8 mouse cellular contexts compared by ENCODE assay signal in genomic region chr11:68555918-68556584, GRCm38 (mm10). TPM values are rescaled to one million over a fixed set of nuclear protein-coding genes. Genes with fewer than 3 reads are reported as not detected.
DNase-seq lines count a peak whose midpoint lies in the region; ATAC-seq and TF ChIP-seq lines count a peak whose summit lies in the region.

Gene Mfsd6l, plus strand, starts transcription at chr11:68556186.

- H3K9me3 ChIP-seq in ES-Bruce4 (replicated peaks; ENCODE audit: control insufficient read depth, insufficient read depth, low read length, poor library complexity, severe bottlenecking), result no peaks in the 10 kb centered on the region
- no peaks in the 10 kb centered on the region for H3K9me3 ChIP-seq in intestine, embryonic 15.5 days
- no peaks in the 10 kb centered on the region for H3K9me3 ChIP-seq in liver, postnatal 0 days (ENCODE audit: low read length)
- no peaks in the 10 kb centered on the region for H3K9me3 ChIP-seq in stomach, embryonic 14.5 days (ENCODE audit: control insufficient read depth, low read depth, low read length)

- TF ChIP-seq POLR2A in ES-Bruce4 (IDR thresholded peaks at IDR 0.05; ENCODE audit: insufficient read depth, low read length), result no peak

- peak within 1 kb of the TSS; percentile 7; the same call in 1 of the 2 replicates for H3K9ac ChIP-seq in ES-Bruce4 (ENCODE audit: low read depth, poor library complexity, severe bottlenecking)
- H3K9ac ChIP-seq in intestine, embryonic 15.5 days, result peak within 1 kb of the TSS; percentile 35; the same call in 1 of the 2 replicates
- H3K9ac ChIP-seq in liver, postnatal 0 days (replicated peaks), result no peak within 1 kb of the TSS
- H3K9ac ChIP-seq in stomach, embryonic 14.5 days (replicated peaks; ENCODE audit: low read depth, low read length), result 0 out of 2 replicates have a peak within 1 kb of the TSS, but pooled peaks have one; percentile 14

- no peak within 1 kb of the TSS for H3K27ac ChIP-seq in ES-Bruce4 (ENCODE audit: insufficient read depth, low read length)
- H3K27ac ChIP-seq in intestine, embryonic 15.5 days, result no peak within 1 kb of the TSS
- no peak within 1 kb of the TSS for H3K27ac ChIP-seq in liver, postnatal 0 days (ENCODE audit: low read depth)
- H3K27ac ChIP-seq in stomach, embryonic 14.5 days (ENCODE audit: low read length), result no peak within 1 kb of the TSS

- DNase-seq in cerebellum, postnatal 10 days, result peak; percentile 54 to 77
- DNase-seq in liver, postnatal 0 days, result peak; percentile 48
- no peak for DNase-seq in gastrocnemius, postnatal 25 days
- DNase-seq in thymus, adult 18-20 months, result no peak
- DNase-seq in T-cell, adult 2 months (ENCODE audit: low spot score), result no peak

- no peaks in the 10 kb centered on the region for H3K36me3 ChIP-seq in ES-Bruce4 (ENCODE audit: control insufficient read depth, insufficient read depth, low read length, poor library complexity, severe bottlenecking)
- H3K36me3 ChIP-seq in intestine, embryonic 15.5 days, result no peaks in the 10 kb centered on the region
- 0 out of 2 replicates have a peak, but pooled peaks cover 3% of the 10 kb centered on the region for H3K36me3 ChIP-seq in liver, postnatal 0 days (replicated peaks; ENCODE audit: insufficient read depth, low read length)
- no peaks in the 10 kb centered on the region for H3K36me3 ChIP-seq in stomach, embryonic 14.5 days (ENCODE audit: control insufficient read depth, insufficient read depth, low read length)

- 10% methylated on average over 37 of the region's 37 CpGs for WGBS in intestine, embryonic 15.5 days
- WGBS in liver, postnatal 0 days (ENCODE audit: insufficient replicate concordance), result 25% methylated on average over 37 of the region's 37 CpGs
- WGBS in stomach, embryonic 14.5 days, result 9% methylated on average over 37 of the region's 37 CpGs

- no peaks in the 10 kb centered on the region for H3K4me1 ChIP-seq in ES-Bruce4 (ENCODE audit: control insufficient read depth, insufficient read depth, low read length)
- no peaks in the 10 kb centered on the region for H3K4me1 ChIP-seq in intestine, embryonic 15.5 days (replicated peaks)
- no peaks in the 10 kb centered on the region for H3K4me1 ChIP-seq in liver, postnatal 0 days (ENCODE audit: insufficient read depth)
- H3K4me1 ChIP-seq in stomach, embryonic 14.5 days (ENCODE audit: control insufficient read depth, insufficient read depth, low read length), result no peaks in the 10 kb centered on the region

- H3K27me3 ChIP-seq in ES-Bruce4 (ENCODE audit: control insufficient read depth, insufficient read depth, low read length, poor library complexity, severe bottlenecking), result no peaks in the 10 kb centered on the region
- H3K27me3 ChIP-seq in intestine, embryonic 15.5 days (replicated peaks), result 0 out of 2 replicates have a peak, but pooled peaks cover 3% of the 10 kb centered on the region
- no peaks in the 10 kb centered on the region for H3K27me3 ChIP-seq in liver, postnatal 0 days (ENCODE audit: insufficient read depth, low read length)
- no peaks in the 10 kb centered on the region for H3K27me3 ChIP-seq in stomach, embryonic 14.5 days (ENCODE audit: control insufficient read depth, insufficient read depth, low read length)

- peak within 1 kb of the TSS; percentile 70 for H3K4me3 ChIP-seq in ES-Bruce4 (ENCODE audit: low read depth, low read length)
- peak within 1 kb of the TSS; percentile 41 for H3K4me3 ChIP-seq in intestine, embryonic 15.5 days (replicated peaks)
- H3K4me3 ChIP-seq in liver, postnatal 0 days (ENCODE audit: low read depth, low read length), result no peak within 1 kb of the TSS
- peak within 1 kb of the TSS; percentile 33 for H3K4me3 ChIP-seq in stomach, embryonic 14.5 days (ENCODE audit: low read depth, low read length)

- no peak for TF ChIP-seq EP300 in ES-Bruce4 (IDR thresholded peaks at IDR 0.05; ENCODE audit: insufficient read depth, low read depth, low read length)
- TF ChIP-seq EP300 in liver, postnatal 0 days (IDR thresholded peaks at IDR 0.05; ENCODE audit: low read depth), result no peak

- ATAC-seq in intestine, embryonic 15.5 days, result peak; percentile 89
- no peak for ATAC-seq in liver, postnatal 0 days
- ATAC-seq in stomach, embryonic 14.5 days (ENCODE audit: insufficient number of reproducible peaks, insufficient read depth, low FRiP score, low read depth), result peak; percentile 77; the same call in 1 of the 2 replicates

- peak; percentile 95 for TF ChIP-seq CTCF in ES-Bruce4 (IDR thresholded peaks at IDR 0.05; ENCODE audit: low read depth, low read length)
- TF ChIP-seq CTCF in liver, postnatal 0 days (IDR thresholded peaks at IDR 0.05; ENCODE audit: low read depth), result peak; percentile 50

- H3K4me2 ChIP-seq in intestine, embryonic 15.5 days (replicated peaks), result peak within 1 kb of the TSS; percentile 55
- H3K4me2 ChIP-seq in liver, postnatal 0 days (ENCODE audit: low read depth, low read length), result no peak within 1 kb of the TSS
- H3K4me2 ChIP-seq in stomach, embryonic 14.5 days (replicated peaks; ENCODE audit: low read depth, low read length), result peak within 1 kb of the TSS; percentile 37

RNA-seq across cellular contexts. Expression of gene Mfsd6l, which starts in this region (rescaled TPM):
- polyA plus RNA-seq in ES-Bruce4 (2011; ENCODE audit: insufficient read depth, insufficient read length, low read depth, missing spikeins), result 0.48 and 0.64 TPM in 2 replicates
- polyA plus RNA-seq in intestine, embryonic 15.5 days (2015; fragmentation: Nextera tagmentation; extraction: Ambion mirVana), result 4.3 and 4.7 TPM in 2 replicates
- polyA plus RNA-seq in liver, postnatal 0 days (2015; fragmentation: Nextera tagmentation; extraction: Ambion mirVana), result 0.12 TPM in 1 of 2 replicates, not detected in the other
- 1.3 and 1.4 TPM in 2 replicates for polyA plus RNA-seq in stomach, embryonic 14.5 days (2014; fragmentation: Nextera tagmentation; extraction: Ambion mirVana)
- total RNA-seq in gastrocnemius, postnatal 25 days (2021), result not detected

Comparison
In these comparisons a context has a peak if more than half of its experiments do, and no peak if none do; other contexts are left out.
1. Peak in DNase-seq in liver, postnatal 0 days; RNA of the gene not detected or under 1 TPM.
2. DNase-seq: peak in cerebellum, postnatal 10 days (2 of 2); none in gastrocnemius, postnatal 25 days (single experiment), thymus, adult 18-20 months (0 of 2) and T-cell, adult 2 months (single experiment).